Mouse (Mus musculus) forebrain, embryonic 12.5 days (tissue): ENCODE measurements around the gene Tmem104. TPM values are rescaled to one million over a fixed set of nuclear protein-coding genes. Genes with fewer than 3 reads are reported as not detected.

Experiments
- ATAC-seq: fragments of 200-750 bp; cut with Nextera tagmentation; 2 replicates; pipeline ENCODE4 v1.8.0; 2017; ENCODE audit warnings: moderate TSS enrichment; ENCODE audit not compliant: low FRiP score
- H3K27ac ChIP-seq: fragments of 300-500 bp; sonication (generic); 2 replicates; pipeline ENCODE4 v1.5.1; 2016; ENCODE audit warnings: mild to moderate bottlenecking
- H3K27me3 ChIP-seq: fragments of 300-500 bp; sonication (generic); 2 replicates; pipeline ENCODE4 v1.6.1; 2016; ENCODE audit warnings: mild to moderate bottlenecking
- H3K36me3 ChIP-seq: fragments of 300-500 bp; sonication (generic); replicated peaks from 2 replicates; pipeline ENCODE4 v1.6.1; 2016; ENCODE audit warnings: mild to moderate bottlenecking
- H3K4me1 ChIP-seq: fragments of 300-500 bp; sonication (generic); 2 replicates; pipeline ENCODE4 v1.6.1; 2016
- H3K4me2 ChIP-seq: fragments of 300-500 bp; sonication (generic); 2 replicates; pipeline ENCODE4 v1.6.1; 2016; ENCODE audit warnings: mild to moderate bottlenecking, moderate library complexity
- H3K4me3 ChIP-seq: fragments of 300-500 bp; sonication (generic); replicated peaks from 2 replicates; pipeline ENCODE4 v1.5.1; 2016; ENCODE audit warnings: mild to moderate bottlenecking
- H3K9ac ChIP-seq: fragments of 300-500 bp; sonication (generic); 2 replicates; pipeline ENCODE4 v1.6.1; 2016; ENCODE audit warnings: mild to moderate bottlenecking
- H3K9me3 ChIP-seq: fragments of 300-500 bp; sonication (generic); 2 replicates; pipeline ENCODE4 v1.6.1; 2016
- WGBS: fragments of 180-500 bp; shearing (Covaris S2); methylation state at CpG from one replicate; pipeline ENCODE4 v1.1.7; 2016; 5-methylcytosine and 5-hydroxymethylcytosine counted together
- polyA plus RNA-seq: library from polyadenylated mRNA; unstranded; fragments of >200 nt; fragmentation: Nextera tagmentation; extraction: Ambion mirVana; gene quantifications from 2 replicates; pipeline ENCODE4 v1.2.1, GENCODE M21; 2016

Tmem104 gene
- polyA plus RNA-seq, 1 experiment from 2014 or later = 7.9 TPM

- no peak; the same call in 1 of the 2 replicates for ATAC-seq
- Histone ChIP-seq H3K27ac (peak overlapping the region; percentile 74), H3K4me1 (peaks cover 73% of the 10 kb centered on the region)
These were observed 40.4 kb downstream of the Tmem104 start for GRCm38 (mm10) chr11:115227640-115228039.

GRCm38 (mm10) chr11:115228430-115228829 is 41.1 kb downstream of the Tmem104 start:
- 81% methylated on average over 7 of the region's 7 CpGs for WGBS
- peaks cover 74% of the 10 kb centered on the region for H3K4me1 ChIP-seq

More at GRCm38 (mm10) chr11:115227640-115228039, 40.4 kb downstream of the Tmem104 start:
- Histone ChIP-seq H3K9ac (0 out of 2 replicates have a peak overlapping the region, but pooled peaks have one; percentile 21), H3K36me3 (no peaks in the 10 kb centered on the region), H3K4me3 (no peak overlapping the region), H3K27me3 (peaks cover 3% of the 10 kb centered on the region; the same call in 1 of the 2 replicates), H3K4me2 (no peak overlapping the region), H3K9me3 (no peaks in the 10 kb centered on the region)
- WGBS = 22% methylated on average over 12 of the region's 12 CpGs

GRCm38 (mm10) chr11:115229021-115229930 is 42.0 kb downstream of the Tmem104 start:
- Histone ChIP-seq H3K36me3 (no peaks in the 10 kb centered on the region), H3K9ac (no peak overlapping the region), H3K9me3 (no peaks in the 10 kb centered on the region), H3K4me1 (peaks cover 83% of the 10 kb centered on the region), H3K4me3 (no peak overlapping the region), H3K4me2 (no peak overlapping the region), H3K27me3 (peaks cover 3% of the 10 kb centered on the region), H3K27ac (no peak overlapping the region)
- ATAC-seq = no peak
- 50% methylated on average over 15 of the region's 15 CpGs for WGBS

More at GRCm38 (mm10) chr11:115228430-115228829, 41.1 kb downstream of the Tmem104 start:
- ATAC-seq = no peak
- H3K36me3 ChIP-seq = no peaks in the 10 kb centered on the region
- H3K9ac ChIP-seq = no peak overlapping the region
- no peak overlapping the region for H3K4me2 ChIP-seq
- H3K4me3 ChIP-seq = no peak overlapping the region
- H3K27me3 ChIP-seq = peaks cover 3% of the 10 kb centered on the region
- no peaks in the 10 kb centered on the region for H3K9me3 ChIP-seq
- no peak overlapping the region for H3K27ac ChIP-seq

- Histone ChIP-seq H3K27ac (peak overlapping the region; percentile 66), H3K4me3 (no peak overlapping the region), H3K4me1 (peaks cover 80% of the 10 kb centered on the region), H3K9ac (no peak overlapping the region), H3K27me3 (peaks cover 3% of the 10 kb centered on the region), H3K9me3 (no peaks in the 10 kb centered on the region), H3K36me3 (no peaks in the 10 kb centered on the region), H3K4me2 (no peak overlapping the region; the same call in 1 of the 2 replicates)
- 66% methylated on average over 14 of the region's 14 CpGs for WGBS
- no peak for ATAC-seq
These were observed 44.1 kb downstream of the Tmem104 start for GRCm38 (mm10) chr11:115231168-115231915.

GRCm38 (mm10) chr11:115231924-115232323 is 44.6 kb downstream of the Tmem104 start:
- peaks cover 77% of the 10 kb centered on the region for H3K4me1 ChIP-seq
- ATAC-seq = no peak
- H3K9ac ChIP-seq = no peak overlapping the region
- H3K27ac ChIP-seq = peak overlapping the region; percentile 66
- H3K27me3 ChIP-seq = peaks cover 3% of the 10 kb centered on the region
- H3K36me3 ChIP-seq = no peaks in the 10 kb centered on the region
- H3K9me3 ChIP-seq = no peaks in the 10 kb centered on the region
- no peak overlapping the region for H3K4me2 ChIP-seq
- WGBS = 44% methylated on average over 9 of the region's 9 CpGs
- H3K4me3 ChIP-seq = no peak overlapping the region

- Histone ChIP-seq H3K36me3 (no peaks in the 10 kb centered on the region), H3K9ac (no peak overlapping the region), H3K27me3 (peaks cover 3% of the 10 kb centered on the region), H3K27ac (0 out of 2 replicates have a peak overlapping the region, but pooled peaks have one; percentile 13), H3K9me3 (no peaks in the 10 kb centered on the region), H3K4me1 (peaks cover 68% of the 10 kb centered on the region), H3K4me3 (no peak overlapping the region), H3K4me2 (no peak overlapping the region)
- 77% methylated on average over 5 of the region's 5 CpGs for WGBS
- ATAC-seq = no peak
These were observed 45.6 kb downstream of the Tmem104 start for GRCm38 (mm10) chr11:115232889-115233288.

GRCm38 (mm10) chr11:115233526-115234290 is 46.4 kb downstream of the Tmem104 start:
- Histone ChIP-seq H3K27ac (peak overlapping the region; percentile 46; the same call in 1 of the 2 replicates), H3K36me3 (no peaks in the 10 kb centered on the region), H3K9me3 (no peaks in the 10 kb centered on the region), H3K4me3 (no peak overlapping the region), H3K27me3 (peaks cover 3% of the 10 kb centered on the region), H3K4me1 (peaks cover 60% of the 10 kb centered on the region), H3K9ac (no peak overlapping the region), H3K4me2 (no peak overlapping the region)
- WGBS = 54% methylated on average over 20 of the region's 20 CpGs
- no peak for ATAC-seq

GRCm38 (mm10) chr11:115234320-115235044 is 47.2 kb downstream of the Tmem104 start:
- ATAC-seq = no peak
- 78% methylated on average over 15 of the region's 15 CpGs for WGBS
- H3K27ac ChIP-seq = no peak overlapping the region
- no peak overlapping the region for H3K4me2 ChIP-seq
- no peaks in the 10 kb centered on the region for H3K36me3 ChIP-seq
- H3K9ac ChIP-seq = no peak overlapping the region
- peaks cover 52% of the 10 kb centered on the region for H3K4me1 ChIP-seq
- no peaks in the 10 kb centered on the region for H3K9me3 ChIP-seq
- no peaks in the 10 kb centered on the region; the same call in 1 of the 2 replicates for H3K27me3 ChIP-seq
- H3K4me3 ChIP-seq = no peak overlapping the region

- Histone ChIP-seq H3K36me3 (no peaks in the 10 kb centered on the region), H3K9me3 (no peaks in the 10 kb centered on the region), H3K4me2 (no peak overlapping the region), H3K9ac (no peak overlapping the region), H3K27me3 (no peaks in the 10 kb centered on the region; the same call in none of the 2 replicates), H3K4me1 (peaks cover 44% of the 10 kb centered on the region), H3K27ac (no peak overlapping the region), H3K4me3 (no peak overlapping the region)
- no peak for ATAC-seq
- WGBS = 59% methylated on average over 5 of the region's 5 CpGs
These were observed 49.3 kb downstream of the Tmem104 start for GRCm38 (mm10) chr11:115236570-115236969.

GRCm38 (mm10) chr11:115241402-115241801 is 54.1 kb downstream of the Tmem104 start:
- Histone ChIP-seq H3K4me1 (peaks cover 12% of the 10 kb centered on the region), H3K4me2 (no peak overlapping the region), H3K27me3 (peaks cover 6% of the 10 kb centered on the region; the same call in 1 of the 2 replicates), H3K4me3 (no peak overlapping the region), H3K9ac (no peak overlapping the region), H3K36me3 (peaks cover 17% of the 10 kb centered on the region), H3K9me3 (no peaks in the 10 kb centered on the region), H3K27ac (no peak overlapping the region)
- WGBS = 91% methylated on average over 11 of the region's 11 CpGs
- no peak for ATAC-seq

GRCm38 (mm10) chr11:115242746-115243145 is 55.5 kb downstream of the Tmem104 start:
- Histone ChIP-seq H3K9ac (no peak overlapping the region), H3K27me3 (peaks cover 19% of the 10 kb centered on the region), H3K27ac (no peak overlapping the region), H3K4me2 (no peak overlapping the region), H3K4me1 (peaks cover 23% of the 10 kb centered on the region), H3K4me3 (no peak overlapping the region), H3K9me3 (no peaks in the 10 kb centered on the region), H3K36me3 (peaks cover 17% of the 10 kb centered on the region)
- 74% methylated on average over 3 of the region's 3 CpGs for WGBS
- no peak for ATAC-seq
